Mouse (Mus musculus) testis, adult 2 months (tissue): ENCODE measurements around the gene Top2a.

Experiments
- CTCF ChIP-seq: fragments of 200-500 bp; IDR thresholded peaks from 2 replicates; pipeline ENCODE4 v1.5.1; 2012; ENCODE audit warnings: low read depth, mild to moderate bottlenecking, inconsistent platforms, low read length, moderate library complexity; ENCODE audit not compliant: control insufficient read depth, insufficient read depth, insufficient replicate concordance
- POLR2A ChIP-seq: fragments of 200-500 bp; IDR thresholded peaks from 2 replicates; pipeline ENCODE4 v1.6.1; 2012; ENCODE audit warnings: low read depth, mild to moderate bottlenecking, inconsistent platforms, low read length, moderate library complexity; ENCODE audit not compliant: control insufficient read depth

GRCm38 (mm10) chr11:98953835-98954320, 70.1 kb downstream of the Top2a start:
- TF ChIP-seq CTCF (no peak), POLR2A (no peak)
